Mouse (Mus musculus): ENCODE measurements around the gene Nfix. TPM values are rescaled to one million over a fixed set of nuclear protein-coding genes. Genes with fewer than 3 reads are reported as not detected.

Nfix gene
- polyA plus RNA-seq, 1 experiment from 2014 or later = 7.7 TPM

DNA sequence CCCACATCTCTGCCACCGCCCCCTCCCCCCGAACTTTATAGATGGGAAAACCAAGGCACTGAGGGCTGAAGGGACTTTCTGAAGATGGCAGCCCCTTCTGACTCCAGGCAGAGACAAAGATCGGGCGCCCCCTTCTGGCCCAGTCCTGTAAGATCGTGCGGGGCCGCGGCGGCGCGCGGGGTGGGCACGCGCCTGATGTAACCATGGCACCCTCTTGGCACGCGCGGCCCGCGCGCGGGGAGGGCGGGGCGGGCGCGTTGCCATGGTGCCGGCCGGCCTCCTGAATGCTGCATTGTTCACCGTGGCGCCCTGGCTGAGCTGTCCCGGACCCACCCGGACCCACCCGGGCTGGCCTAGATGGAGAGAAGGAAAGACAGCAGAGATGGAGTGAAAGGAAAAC lies 10.8 kb upstream of the Nfix start:
- DNase-seq (ENCODE audit: low spot score) = peak; percentile 99
- H3K27me3 ChIP-seq (ENCODE audit: control insufficient read depth, insufficient read depth, low read length) = peaks cover 17% of the 10 kb centered on the region
- WGBS = under 1% methylated on average over 32 of the region's 32 CpGs
- peak; percentile 89 for ATAC-seq (replicated peaks; ENCODE audit: low FRiP score)
- peaks cover 21% of the 10 kb centered on the region for H3K4me1 ChIP-seq (replicated peaks; ENCODE audit: control insufficient read depth, insufficient read depth, low read length)
- H3K4me2 ChIP-seq (ENCODE audit: low read depth, low read length, severe bottlenecking) = peak overlapping the region; percentile 52; the same call in 1 of the 2 replicates
- no peaks in the 10 kb centered on the region for H3K36me3 ChIP-seq (ENCODE audit: control insufficient read depth, insufficient read depth, low read length)
- peak overlapping the region; percentile 37; the same call in 1 of the 2 replicates for H3K27ac ChIP-seq (ENCODE audit: low read depth, low read length)
- H3K9ac ChIP-seq (ENCODE audit: low read length) = peak overlapping the region; percentile 49
- peak overlapping the region; percentile 4; the same call in 1 of the 2 replicates for H3K4me3 ChIP-seq (ENCODE audit: low read depth, low read length)
- H3K9me3 ChIP-seq (ENCODE audit: control insufficient read depth, low read length) = peaks cover 3% of the 10 kb centered on the region

DNA sequence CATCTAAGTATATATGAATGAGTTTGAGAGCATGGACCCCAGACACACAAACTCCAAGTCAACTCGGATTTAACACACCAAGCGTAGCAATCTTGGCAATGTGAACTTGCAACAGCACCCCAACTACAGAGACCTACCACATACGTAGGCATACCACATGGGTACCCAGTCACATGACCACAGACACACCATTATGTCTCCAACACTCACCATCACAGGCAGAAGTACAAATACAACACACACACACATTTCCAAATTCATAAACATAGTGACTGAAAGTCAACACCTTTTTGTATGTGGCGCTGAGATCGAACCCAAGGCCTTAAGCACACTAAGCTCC lies 9.8 kb upstream of the Nfix start:
- Histone ChIP-seq H3K4me3 (ENCODE audit: low read depth, low read length) (no peak overlapping the region), H3K4me2 (ENCODE audit: low read depth, low read length, severe bottlenecking) (no peak overlapping the region), H3K27me3 (ENCODE audit: control insufficient read depth, insufficient read depth, low read length) (peaks cover 20% of the 10 kb centered on the region), H3K36me3 (ENCODE audit: control insufficient read depth, insufficient read depth, low read length) (no peaks in the 10 kb centered on the region), H3K27ac (ENCODE audit: low read depth, low read length) (no peak overlapping the region), H3K9me3 (ENCODE audit: control insufficient read depth, low read length) (peaks cover 4% of the 10 kb centered on the region), H3K9ac (ENCODE audit: low read length) (no peak overlapping the region), H3K4me1 (replicated peaks; ENCODE audit: control insufficient read depth, insufficient read depth, low read length) (peaks cover 17% of the 10 kb centered on the region)
- 73% methylated on average over 5 of the region's 5 CpGs for WGBS
- no peak for ATAC-seq (replicated peaks; ENCODE audit: low FRiP score)
- DNase-seq (ENCODE audit: low spot score) = no peak

DNA sequence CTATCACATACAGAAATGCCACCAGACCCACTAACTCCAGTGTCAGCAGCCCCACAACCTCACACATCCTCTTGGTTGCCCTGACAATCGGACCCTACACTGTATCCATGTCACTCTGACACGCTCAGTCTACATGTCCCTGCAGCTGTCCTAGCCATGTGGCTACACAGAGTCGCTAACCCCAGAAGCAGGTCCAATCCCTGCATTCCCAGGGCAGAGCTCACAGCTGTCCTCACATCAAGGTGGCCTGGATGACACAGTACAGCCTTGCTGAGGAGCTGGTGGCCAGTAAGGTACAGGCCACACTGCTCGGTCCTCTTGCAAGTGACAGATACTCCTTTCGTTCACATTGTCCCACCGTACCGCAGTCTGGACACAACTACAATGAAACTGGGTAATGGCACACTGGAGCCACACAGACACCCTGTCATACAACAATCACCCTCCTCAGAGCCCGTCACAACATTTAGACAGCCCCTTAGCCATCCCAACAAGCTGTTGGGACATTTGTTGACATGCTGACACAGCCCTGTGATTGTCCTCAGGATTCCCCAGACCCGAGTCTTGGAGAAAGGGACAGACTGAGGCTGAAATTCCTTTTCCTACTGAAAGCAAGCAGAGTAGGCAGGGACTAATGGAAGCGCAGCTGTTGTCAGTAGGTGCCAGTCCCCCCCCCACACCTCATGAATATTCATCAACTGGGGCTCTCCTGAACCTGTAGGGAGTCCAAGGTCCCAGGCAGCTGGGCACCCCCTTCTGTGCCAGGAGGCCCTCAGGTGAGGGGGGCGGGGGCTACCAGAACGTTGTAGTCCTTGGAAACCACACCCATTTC lies 9.2 kb upstream of the Nfix start:
- no peaks in the 10 kb centered on the region for H3K36me3 ChIP-seq (ENCODE audit: control insufficient read depth, insufficient read depth, low read length)
- H3K4me1 ChIP-seq (replicated peaks; ENCODE audit: control insufficient read depth, insufficient read depth, low read length) = peaks cover 12% of the 10 kb centered on the region
- peaks cover 22% of the 10 kb centered on the region for H3K27me3 ChIP-seq (ENCODE audit: control insufficient read depth, insufficient read depth, low read length)
- H3K4me3 ChIP-seq (ENCODE audit: low read depth, low read length) = no peak overlapping the region
- H3K9me3 ChIP-seq (ENCODE audit: control insufficient read depth, low read length) = peaks cover 4% of the 10 kb centered on the region
- H3K4me2 ChIP-seq (ENCODE audit: low read depth, low read length, severe bottlenecking) = no peak overlapping the region
- 0 out of 2 replicates have a peak, but pooled peaks have one; percentile 15 for ATAC-seq (replicated peaks; ENCODE audit: low FRiP score)
- no peak overlapping the region for H3K27ac ChIP-seq (ENCODE audit: low read depth, low read length)
- 55% methylated on average over 12 of the region's 12 CpGs for WGBS
- no peak overlapping the region for H3K9ac ChIP-seq (ENCODE audit: low read length)
- no peak for DNase-seq (ENCODE audit: low spot score)

DNA sequence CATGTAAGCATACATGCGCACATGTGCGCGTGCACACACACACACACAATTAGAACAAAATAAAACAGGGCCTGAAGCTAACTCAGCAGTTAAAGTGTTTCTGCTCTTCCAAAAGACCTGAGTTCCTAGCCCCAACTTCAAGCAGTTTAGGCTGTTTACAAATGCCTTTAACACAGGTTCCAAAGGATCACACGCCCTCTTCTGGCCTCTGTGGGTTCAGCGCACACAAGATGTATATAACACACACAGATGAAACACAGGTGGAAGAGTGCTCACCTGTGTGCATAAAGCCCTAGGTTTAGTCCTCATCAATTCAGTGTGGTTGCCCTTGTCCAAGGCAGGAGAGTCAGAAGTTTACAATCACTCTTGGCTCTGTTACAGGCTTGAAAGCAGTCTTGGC lies 5.9 kb upstream of the Nfix start:
- Histone ChIP-seq H3K9me3 (ENCODE audit: control insufficient read depth, low read length) (peaks cover 4% of the 10 kb centered on the region), H3K4me2 (ENCODE audit: low read depth, low read length, severe bottlenecking) (no peak overlapping the region), H3K4me3 (ENCODE audit: low read depth, low read length) (no peak overlapping the region), H3K9ac (ENCODE audit: low read length) (no peak overlapping the region), H3K27me3 (ENCODE audit: control insufficient read depth, insufficient read depth, low read length) (peaks cover 32% of the 10 kb centered on the region), H3K27ac (ENCODE audit: low read depth, low read length) (no peak overlapping the region), H3K36me3 (ENCODE audit: control insufficient read depth, insufficient read depth, low read length) (no peaks in the 10 kb centered on the region), H3K4me1 (replicated peaks; ENCODE audit: control insufficient read depth, insufficient read depth, low read length) (peaks cover 7% of the 10 kb centered on the region)
- DNase-seq (ENCODE audit: low spot score) (no peak), ATAC-seq (replicated peaks; ENCODE audit: low FRiP score) (no peak)
- 98% methylated on average over 5 of the region's 5 CpGs for WGBS

DNA sequence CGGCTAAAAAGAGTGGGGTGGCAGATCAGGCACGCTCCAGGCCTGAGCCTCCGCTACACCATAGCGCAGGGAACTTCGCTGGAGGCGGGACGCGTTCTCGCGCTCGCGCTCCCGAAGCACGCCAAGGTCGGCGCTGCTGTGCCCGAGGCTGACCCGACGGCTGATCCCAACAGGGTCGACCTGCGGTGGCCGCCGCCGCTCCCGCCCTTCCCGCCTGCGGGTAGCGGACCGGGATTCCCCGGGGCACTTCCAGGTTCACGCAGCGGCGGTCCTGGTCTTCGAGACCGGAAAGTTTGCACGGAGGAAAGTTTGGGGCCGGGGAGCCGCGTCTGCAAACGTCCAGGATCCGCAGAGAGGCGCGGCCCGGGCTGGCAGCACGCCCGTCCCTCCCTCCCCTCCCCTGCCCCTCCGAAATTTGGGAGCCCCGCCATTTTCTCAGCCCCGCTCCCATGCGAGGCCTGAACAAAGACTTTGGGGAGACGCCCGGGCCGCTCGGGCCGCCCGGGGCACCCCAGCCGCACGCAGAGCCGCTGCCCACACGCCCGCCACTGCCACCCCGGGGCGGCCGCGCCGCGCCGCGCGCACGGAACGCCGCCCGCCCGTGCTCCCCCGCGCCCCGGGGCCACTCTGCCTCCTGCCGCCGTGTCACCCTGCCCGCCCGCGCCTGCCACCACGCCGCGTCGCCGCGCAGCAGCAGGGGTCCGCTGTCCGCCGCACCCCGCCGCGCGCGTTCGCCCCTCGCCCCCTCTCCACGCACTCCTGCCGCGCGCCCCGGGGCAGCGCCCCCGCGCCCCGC lies 810 bp downstream of the Nfix start:
- Histone ChIP-seq H3K27ac (ENCODE audit: low read depth, low read length) (no peak overlapping the region; the same call in 1 of the 2 replicates), H3K36me3 (ENCODE audit: control insufficient read depth, insufficient read depth, low read length) (no peaks in the 10 kb centered on the region), H3K9ac (ENCODE audit: low read length) (peak overlapping the region; percentile 86), H3K4me2 (ENCODE audit: low read depth, low read length, severe bottlenecking) (peak overlapping the region; percentile 79), H3K4me3 (ENCODE audit: low read depth, low read length) (peak overlapping the region; percentile 80), H3K4me1 (replicated peaks; ENCODE audit: control insufficient read depth, insufficient read depth, low read length) (peaks cover 8% of the 10 kb centered on the region; the same call in 1 of the 2 replicates), H3K9me3 (ENCODE audit: control insufficient read depth, low read length) (no peaks in the 10 kb centered on the region), H3K27me3 (ENCODE audit: control insufficient read depth, insufficient read depth, low read length) (peaks cover 72% of the 10 kb centered on the region)
- WGBS = under 1% methylated on average over 79 of the region's 108 CpGs
- DNase-seq (ENCODE audit: low spot score) (peak; percentile 77), ATAC-seq (replicated peaks; ENCODE audit: low FRiP score) (no peak; the same call in 1 of the 2 replicates)

DNA sequence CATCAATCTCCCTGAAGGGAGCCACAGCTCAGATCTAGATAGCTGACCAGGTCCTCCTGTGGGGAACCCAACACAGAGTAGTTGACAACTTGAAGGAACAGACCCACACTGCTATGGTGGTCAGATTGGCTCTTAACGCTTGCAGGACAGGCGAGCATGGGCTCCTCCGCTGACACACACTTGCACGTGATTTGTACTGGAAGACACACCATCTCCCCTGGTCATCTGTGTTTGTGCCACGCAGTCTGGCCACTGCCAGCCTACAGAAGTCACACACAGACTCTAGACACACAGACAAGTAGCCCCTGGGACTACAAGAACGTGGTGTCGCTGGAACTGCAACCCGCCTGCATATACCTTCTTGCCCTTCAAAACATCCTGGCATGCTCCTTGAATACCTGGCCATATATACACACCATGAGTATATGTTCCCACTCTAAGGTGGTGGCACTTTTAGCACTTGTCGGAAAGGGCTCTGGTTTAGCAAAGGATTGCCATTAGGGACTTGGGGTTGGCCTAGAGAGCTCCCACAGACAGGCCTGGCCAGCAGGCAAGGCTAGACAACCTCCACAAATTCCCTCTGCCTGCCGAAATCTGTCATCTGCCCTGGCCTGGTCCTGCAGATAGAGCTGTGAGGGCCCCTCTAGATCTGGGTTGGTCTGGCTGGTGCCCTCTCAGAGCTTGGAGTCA lies 1.6 kb downstream of the Nfix start:
- Histone ChIP-seq H3K27me3 (ENCODE audit: control insufficient read depth, insufficient read depth, low read length) (peaks cover 72% of the 10 kb centered on the region), H3K9me3 (ENCODE audit: control insufficient read depth, low read length) (no peaks in the 10 kb centered on the region), H3K9ac (ENCODE audit: low read length) (peak overlapping the region; percentile 86), H3K4me3 (ENCODE audit: low read depth, low read length) (peak overlapping the region; percentile 80), H3K27ac (ENCODE audit: low read depth, low read length) (no peak overlapping the region), H3K4me2 (ENCODE audit: low read depth, low read length, severe bottlenecking) (peak overlapping the region; percentile 79), H3K4me1 (replicated peaks; ENCODE audit: control insufficient read depth, insufficient read depth, low read length) (peaks cover 8% of the 10 kb centered on the region; the same call in 1 of the 2 replicates), H3K36me3 (ENCODE audit: control insufficient read depth, insufficient read depth, low read length) (no peaks in the 10 kb centered on the region)
- ATAC-seq (replicated peaks; ENCODE audit: low FRiP score) (no peak), DNase-seq (ENCODE audit: low spot score) (no peak)
- 27% methylated on average over 10 of the region's 10 CpGs for WGBS

DNA sequence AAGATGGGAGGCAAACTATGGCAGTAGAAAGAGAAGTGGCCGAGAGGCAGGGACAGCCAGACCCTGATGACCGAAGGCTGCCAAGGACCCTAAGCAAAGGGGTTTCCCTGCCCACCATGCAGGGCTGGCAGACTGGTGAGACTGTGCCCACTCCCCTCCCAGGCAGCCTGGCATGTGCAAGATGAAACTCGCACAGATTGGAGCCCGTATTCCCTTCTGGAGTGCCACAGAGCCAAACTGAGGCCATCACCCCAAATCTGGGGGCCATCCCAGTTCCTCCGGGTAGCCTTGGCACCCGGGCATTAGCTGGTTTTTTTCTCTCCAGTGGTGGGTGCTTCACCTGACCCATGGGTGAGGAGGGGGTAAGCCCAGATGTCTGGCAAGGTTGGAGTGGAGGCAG lies 2.2 kb downstream of the Nfix start:
- no peak overlapping the region for H3K9ac ChIP-seq (ENCODE audit: low read length)
- 73% methylated on average over 6 of the region's 6 CpGs for WGBS

DNA sequence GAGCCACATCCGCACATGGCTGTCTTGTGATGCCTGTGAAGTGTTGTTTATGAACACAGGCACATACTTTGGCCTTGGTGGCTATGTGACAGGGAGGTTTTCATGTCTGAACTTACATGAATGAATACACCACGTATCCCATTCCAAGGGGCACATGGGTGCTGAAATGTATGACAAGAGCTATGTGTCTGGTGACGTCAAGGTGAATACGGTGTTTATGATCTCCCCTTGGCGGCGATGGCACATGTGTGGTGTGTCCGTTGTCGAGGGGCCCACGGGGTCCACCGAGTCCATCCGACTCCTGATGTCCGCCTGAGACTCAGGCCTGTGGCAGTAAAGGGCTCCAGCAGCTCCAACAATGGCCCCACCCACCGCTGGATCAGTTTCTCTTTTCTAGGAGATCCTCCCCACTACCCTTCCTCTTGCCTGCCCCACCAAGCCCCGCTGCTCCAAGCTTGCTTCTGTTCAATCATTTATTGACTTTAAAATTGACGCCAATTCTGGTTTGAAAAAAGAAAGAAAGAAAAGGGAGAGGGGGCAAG lies 2.8 kb downstream of the Nfix start:
- Histone ChIP-seq H3K27ac (ENCODE audit: low read depth, low read length) (no peak overlapping the region), H3K4me3 (ENCODE audit: low read depth, low read length) (no peak overlapping the region), H3K4me2 (ENCODE audit: low read depth, low read length, severe bottlenecking) (no peak overlapping the region)

More for the DNA sequence above, 2.2 kb downstream of the Nfix start:
- Histone ChIP-seq H3K36me3 (ENCODE audit: control insufficient read depth, insufficient read depth, low read length) (no peaks in the 10 kb centered on the region), H3K4me2 (ENCODE audit: low read depth, low read length, severe bottlenecking) (no peak overlapping the region), H3K27ac (ENCODE audit: low read depth, low read length) (no peak overlapping the region), H3K9me3 (ENCODE audit: control insufficient read depth, low read length) (no peaks in the 10 kb centered on the region), H3K4me3 (ENCODE audit: low read depth, low read length) (no peak overlapping the region), H3K27me3 (ENCODE audit: control insufficient read depth, insufficient read depth, low read length) (peaks cover 73% of the 10 kb centered on the region), H3K4me1 (replicated peaks; ENCODE audit: control insufficient read depth, insufficient read depth, low read length) (peaks cover 8% of the 10 kb centered on the region; the same call in 1 of the 2 replicates)
- no peak for DNase-seq (ENCODE audit: low spot score)
- ATAC-seq (replicated peaks; ENCODE audit: low FRiP score) = no peak

More for the DNA sequence above, 2.8 kb downstream of the Nfix start:
- Histone ChIP-seq H3K9me3 (ENCODE audit: control insufficient read depth, low read length) (no peaks in the 10 kb centered on the region), H3K36me3 (ENCODE audit: control insufficient read depth, insufficient read depth, low read length) (no peaks in the 10 kb centered on the region), H3K9ac (ENCODE audit: low read length) (no peak overlapping the region), H3K4me1 (replicated peaks; ENCODE audit: control insufficient read depth, insufficient read depth, low read length) (peaks cover 8% of the 10 kb centered on the region; the same call in 1 of the 2 replicates), H3K27me3 (ENCODE audit: control insufficient read depth, insufficient read depth, low read length) (peaks cover 72% of the 10 kb centered on the region)
- DNase-seq (ENCODE audit: low spot score) (no peak), ATAC-seq (replicated peaks; ENCODE audit: low FRiP score) (no peak)
- WGBS = 78% methylated on average over 15 of the region's 15 CpGs
